Mouse (Mus musculus) regulatory T cell (primary cell): ENCODE results near the gene Fam155a.
"Not testable (repeated sequence)": the region's sequence is repeated elsewhere in the genome, so short reads cannot be mapped to it uniquely, and the experiment has no call there.

Experiments used
- in situ Hi-C: fragments of 300-600 bp; cut with MboI, MseI; formaldehyde crosslinking; loops from one replicate; pipeline ENCODE4 v1.15.1; 2025; ENCODE audit warnings: high pct_unique_total_duplicates

Gene Fam155a

DNA sequence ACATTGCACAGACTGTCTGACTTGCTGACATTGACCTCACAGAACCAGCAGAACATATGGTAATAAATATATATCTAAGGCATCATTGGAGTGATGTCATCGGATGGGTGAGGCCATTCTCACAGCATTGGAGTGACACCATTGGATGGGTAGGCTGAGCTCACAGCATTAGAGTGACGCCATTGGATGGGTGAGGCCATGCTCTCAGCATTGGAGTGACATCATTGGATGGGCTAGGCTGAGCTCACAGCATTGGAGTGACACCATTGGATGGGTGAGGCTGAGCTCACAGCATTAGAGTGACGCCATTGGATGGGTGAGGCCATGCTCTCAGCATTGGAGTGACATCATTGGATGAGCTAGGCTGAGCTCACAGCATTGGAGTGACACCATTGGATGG lies 110.9 kb downstream of the Fam155a start:
- in situ Hi-C loops: not testable (repeated sequence)

DNA sequence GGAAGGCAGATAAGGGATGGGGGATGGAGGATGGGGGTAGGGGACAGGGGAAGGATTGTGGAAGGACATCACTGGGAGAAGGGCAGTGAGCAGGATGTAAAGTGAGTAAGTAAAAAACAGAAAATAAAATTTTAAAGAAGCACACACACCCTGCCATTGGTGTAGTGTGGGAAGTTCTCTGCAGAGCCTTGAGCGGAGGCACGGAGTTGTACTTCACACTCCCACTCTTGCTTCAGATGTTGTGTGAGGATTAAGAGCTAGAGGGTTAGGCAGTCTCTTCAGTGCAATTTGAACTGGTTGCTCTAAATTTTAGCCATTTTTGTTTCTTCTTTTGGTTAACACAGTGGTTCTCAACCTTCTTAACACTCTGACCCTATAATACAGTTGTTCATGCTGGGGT lies 114.1 kb downstream of the Fam155a start:
- in situ Hi-C loops: no loop called here

DNA sequence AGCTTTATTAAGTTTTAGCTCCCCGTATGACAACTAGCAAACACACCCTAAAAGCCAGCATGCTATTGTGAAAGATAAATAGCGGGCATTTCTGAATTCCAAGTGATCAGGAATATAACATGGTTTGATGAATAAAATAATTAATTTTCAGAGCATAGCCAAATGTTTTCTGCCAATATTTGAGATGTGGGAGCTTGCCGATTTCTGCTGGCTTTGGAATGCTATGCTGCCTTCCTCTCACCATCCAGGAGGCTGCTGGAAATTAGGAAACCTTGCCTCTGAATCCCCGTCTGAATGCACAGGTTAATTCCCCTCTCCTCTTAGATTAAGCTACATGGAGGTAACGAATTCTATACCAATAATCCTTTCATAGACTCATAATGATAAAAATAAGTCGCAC lies 116.1 kb downstream of the Fam155a start:
- in situ Hi-C loops: no loop called here

DNA sequence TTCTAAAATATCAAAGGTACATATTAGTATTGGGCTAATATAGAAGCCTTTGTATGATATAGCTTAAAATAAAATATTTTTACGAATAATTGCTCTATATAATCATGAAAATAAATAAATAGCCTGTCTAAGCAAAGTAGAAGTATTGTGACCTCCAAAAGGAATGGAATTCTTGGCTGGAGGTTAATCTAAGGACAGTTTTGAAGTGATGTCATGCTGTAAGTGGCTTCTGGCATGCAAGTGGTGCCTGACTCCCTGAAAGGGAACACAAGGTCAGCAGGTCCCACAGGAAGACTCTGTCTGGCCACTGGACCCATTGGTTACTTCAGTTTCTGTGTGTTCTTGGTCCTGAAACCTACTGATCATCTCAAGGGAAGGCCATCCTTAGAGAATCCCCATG lies 117.3 kb downstream of the Fam155a start:
- in situ Hi-C loops: no loop called here

DNA sequence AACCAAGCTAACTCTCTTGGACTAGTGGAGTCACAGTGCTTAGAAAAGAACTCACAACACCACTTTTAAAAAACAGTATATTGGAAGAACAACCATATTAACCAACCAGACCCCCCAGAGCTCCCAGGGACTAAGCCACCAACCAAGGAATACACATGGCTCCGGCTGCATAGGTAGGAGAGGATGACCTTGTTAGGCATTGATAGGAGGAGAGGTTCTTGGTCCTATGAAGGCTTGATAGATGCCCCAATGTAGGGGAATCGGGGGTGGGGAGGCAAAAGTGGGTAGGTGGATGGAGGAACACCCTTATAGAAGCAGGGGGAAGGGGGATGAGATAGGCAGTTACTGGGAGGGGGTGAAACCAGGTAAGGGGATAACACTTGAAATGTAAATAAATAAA lies 132.8 kb downstream of the Fam155a start:
- in situ Hi-C loops: no loop called here

DNA sequence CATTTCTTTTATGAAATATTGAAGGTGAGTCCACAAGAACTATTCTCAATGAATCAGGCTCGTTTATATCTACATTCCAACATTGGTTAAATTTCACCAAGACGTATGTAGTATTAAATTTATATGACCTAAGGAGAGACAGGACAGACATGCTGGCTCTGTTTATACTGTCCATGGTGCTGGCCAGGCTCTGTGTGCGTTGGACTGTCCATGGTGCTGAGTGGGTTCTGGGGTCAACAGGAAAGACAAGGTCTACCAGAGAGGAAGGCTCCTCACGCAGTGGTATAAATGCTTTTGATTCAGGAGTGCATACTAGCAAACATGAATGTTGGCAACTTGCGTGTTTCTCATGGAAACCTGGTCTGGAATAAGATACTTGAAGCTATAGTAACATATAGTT lies 135.7 kb downstream of the Fam155a start:
- in situ Hi-C loops: no loop called here

DNA sequence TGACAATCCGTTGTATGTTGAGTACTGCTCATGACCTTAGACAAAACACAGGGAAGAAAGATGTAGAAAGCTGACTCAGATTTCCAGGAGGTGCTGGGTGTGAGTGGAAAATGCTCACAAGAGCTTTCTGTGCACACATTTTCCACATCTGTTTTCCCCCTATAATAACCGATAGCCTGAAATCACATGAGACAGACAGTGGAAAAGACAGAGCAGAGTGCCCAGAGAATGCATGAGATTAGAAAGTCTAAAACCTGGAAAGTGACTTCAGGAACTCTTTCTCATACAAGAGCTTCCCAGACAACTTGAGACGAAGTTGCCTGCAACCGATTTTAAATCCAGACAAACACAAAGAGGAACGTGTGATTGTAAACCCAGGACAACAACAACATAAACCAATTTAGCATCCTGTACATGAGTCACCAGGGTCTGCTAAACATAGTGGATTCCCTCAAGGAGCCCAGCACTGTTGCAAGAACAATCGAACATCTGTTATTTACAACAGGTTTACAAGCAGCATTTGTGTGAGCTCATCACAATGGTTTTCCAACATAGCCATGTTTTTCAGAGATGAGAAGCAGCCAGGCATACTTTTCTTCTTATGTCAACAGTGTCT lies 163.8 kb downstream of the Fam155a start:
- in situ Hi-C loops: no loop called here

DNA sequence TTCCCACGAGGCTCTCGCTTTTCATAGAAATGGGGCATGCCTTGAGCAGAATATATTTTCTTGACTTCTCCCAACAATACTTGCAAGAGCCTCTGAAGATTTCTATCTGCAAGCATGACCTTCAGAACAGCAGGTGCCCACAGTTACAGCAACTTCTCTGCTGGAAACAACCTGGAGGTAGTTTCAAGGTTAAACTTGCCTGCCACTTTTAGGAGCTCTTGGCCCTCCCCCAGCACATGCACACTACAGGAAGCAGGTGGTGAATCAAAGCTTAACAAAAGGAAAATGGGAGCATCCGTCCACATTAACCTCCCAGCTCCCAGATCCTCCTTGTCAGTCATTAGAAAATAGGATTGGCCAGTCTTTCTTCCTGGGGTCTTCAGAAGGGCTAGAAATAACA lies 175.0 kb downstream of the Fam155a start:
- in situ Hi-C loops: no loop called here

DNA sequence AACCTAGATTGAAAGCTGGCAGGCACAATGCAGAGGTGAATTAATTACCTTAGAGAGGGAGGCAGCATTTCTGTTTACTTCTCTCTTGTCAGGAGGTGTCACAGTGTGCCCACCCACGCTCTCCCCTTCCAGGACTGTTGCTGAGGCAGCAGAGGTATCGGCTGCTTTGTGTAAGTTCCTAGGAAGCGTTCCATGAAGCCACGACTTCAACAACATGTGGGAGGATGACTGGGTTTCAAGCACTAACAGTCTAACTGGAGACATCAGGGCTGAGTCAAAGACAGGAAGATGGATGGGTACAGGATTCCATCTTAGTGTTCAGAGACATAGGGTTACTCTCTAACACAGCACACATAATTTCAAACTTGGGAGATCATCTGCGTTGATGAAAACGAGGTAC lies 189.1 kb downstream of the Fam155a start:
- in situ Hi-C loops: no loop called here

DNA sequence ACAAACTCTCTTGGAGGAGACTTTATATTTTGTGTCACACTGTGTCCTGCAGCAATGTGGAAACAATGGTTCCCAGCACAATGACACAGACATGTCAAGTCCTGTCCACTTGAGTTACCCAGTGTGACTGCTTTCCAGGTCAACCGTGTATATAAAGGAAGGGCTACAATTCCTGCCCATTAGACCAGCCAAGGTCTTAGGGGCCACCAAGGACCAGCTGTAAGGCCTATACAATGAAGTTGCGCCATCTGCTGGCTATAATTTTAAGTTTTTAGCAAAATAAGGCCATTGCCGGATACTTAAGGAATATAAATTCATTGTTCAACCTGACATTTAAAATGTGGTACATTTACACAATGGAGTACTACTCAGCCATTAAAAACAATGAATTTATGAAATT lies 190.8 kb downstream of the Fam155a start:
- in situ Hi-C loops: no loop called here

DNA sequence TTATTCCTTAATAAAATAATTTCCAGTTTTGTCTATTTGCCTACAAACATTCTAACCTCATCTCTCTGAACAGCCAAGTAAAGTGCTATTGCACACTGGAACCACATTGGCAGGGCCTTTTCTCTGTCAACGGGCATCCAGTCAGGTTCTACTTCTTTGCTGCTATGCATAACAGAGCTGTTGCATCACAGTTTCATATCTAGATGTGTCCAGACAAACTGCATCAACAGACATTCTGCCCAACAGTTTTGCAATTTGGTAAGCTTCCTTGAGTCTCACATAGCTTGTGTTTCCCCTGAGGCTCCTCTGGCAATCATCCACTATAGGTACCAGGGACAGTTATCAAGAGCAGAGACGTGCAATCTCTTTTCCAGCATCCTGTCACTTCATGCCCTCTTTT lies 199.0 kb downstream of the Fam155a start:
- in situ Hi-C loops: no loop called here

DNA sequence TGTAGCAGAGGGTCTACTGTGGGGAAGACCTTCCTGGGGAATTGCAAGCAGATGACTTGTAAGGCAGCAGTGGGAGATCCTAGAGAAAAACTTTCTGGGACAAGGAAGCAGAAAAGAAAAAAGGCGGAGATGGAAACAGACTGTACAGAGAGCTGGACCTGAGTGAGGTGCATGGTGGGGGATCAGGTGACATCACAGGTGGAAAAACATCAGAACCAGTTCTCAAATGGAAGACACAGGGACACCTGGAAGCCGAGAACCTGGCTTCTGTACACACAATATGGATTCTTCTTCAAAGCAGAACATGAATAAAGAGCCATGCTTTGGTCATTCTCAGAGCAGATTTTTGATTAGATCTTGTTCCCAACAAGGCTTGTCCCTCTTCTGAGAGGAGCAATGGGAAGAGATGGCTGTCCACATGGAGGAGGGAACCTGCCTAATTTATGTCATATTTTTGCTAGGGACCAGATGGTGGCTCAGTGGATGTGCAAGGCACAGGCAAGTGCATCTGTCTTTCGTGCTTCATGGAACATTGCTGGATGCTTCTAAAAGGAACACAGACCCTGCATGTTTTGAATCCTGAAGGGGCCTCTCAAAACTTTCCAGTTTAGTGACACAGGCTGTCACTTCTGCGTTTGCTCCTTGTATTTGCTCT lies 201.3 kb downstream of the Fam155a start:
- in situ Hi-C loops: no loop called here

DNA sequence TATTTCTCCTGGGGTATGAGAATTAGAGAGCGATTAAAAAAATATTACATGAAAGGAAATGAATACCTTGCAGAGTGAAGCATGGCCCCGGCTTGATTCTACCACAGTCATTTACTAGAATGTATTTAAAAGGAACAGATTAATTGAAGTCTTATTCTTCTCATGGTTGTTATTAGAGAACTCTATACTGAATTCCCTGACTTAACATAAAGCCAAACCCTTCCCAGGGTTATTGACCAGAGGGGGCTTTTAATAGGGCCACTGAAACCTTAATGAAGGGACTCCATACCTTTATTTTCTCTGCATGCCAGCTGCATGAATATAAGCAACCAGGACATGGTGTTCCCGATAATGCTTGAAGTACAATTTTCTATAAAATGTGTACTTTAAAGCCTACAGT lies 221.8 kb downstream of the Fam155a start:
- in situ Hi-C loops: no loop called here

DNA sequence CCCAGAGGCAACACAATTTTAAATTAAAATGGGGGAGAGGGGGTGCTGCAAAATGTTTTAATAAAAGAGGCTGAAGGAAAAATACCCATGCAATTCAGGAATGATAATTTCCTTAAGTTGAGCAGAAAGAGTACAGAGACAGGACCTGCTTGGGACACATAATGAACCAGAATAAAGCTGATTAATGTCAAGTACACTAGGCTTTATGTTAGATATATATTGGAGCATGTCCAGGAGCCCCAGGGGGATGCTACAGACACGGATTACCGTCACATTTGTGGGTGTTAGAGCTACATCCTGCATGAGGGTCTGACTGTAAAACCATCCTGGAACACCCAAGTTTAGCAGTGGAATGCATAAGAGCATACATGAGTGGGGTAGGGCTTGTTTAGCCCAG lies 223.4 kb downstream of the Fam155a start:
- in situ Hi-C loops: no loop called here

DNA sequence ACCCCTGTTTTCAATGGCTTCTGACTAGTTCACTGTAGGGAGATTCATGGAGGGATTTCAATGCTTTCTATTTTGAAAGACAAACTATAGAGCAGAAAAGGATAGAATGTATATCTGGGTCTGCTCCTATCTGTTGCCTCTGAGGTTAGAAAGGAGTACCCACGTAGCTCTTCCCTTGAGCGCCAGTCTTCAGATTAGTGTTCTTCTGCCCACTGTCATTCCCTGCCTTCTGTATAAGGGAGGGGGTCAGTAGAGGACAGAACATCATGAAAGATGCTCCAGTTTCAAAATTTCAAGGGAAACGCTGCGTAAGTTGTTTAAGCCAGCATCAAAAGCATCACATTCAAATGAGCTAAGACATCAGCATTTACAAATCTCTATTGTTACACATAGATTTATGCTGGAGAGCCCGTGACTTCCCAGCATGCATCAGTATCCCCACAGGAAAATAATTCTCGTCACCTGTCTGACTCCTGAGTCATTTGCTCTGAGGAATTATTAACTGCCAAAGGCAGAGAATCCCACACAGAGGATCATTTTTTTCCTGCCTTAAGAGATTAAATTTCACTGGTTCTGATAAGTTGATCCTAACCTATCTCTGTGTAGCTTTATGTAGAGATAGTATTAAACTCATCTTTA lies 223.9 kb downstream of the Fam155a start:
- in situ Hi-C loops: no loop called here

DNA sequence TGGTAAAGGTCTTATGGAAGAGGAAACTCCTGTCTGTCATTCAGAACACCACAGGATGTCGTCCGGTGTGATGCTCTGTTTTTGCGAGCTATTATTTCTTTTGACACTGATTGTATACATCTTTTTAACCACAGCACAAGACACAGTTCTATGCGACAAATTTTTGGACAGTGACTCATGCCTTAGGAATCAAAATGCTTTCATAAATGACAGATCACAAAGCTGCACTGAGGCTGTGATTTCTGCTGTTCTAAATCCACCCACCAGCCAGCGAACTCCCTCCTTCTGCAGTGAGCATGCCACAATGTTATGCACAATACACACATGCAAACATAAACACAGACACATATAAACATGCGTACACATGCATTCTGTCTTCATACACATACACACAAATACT lies 224.5 kb downstream of the Fam155a start:
- in situ Hi-C loops: no loop called here

DNA sequence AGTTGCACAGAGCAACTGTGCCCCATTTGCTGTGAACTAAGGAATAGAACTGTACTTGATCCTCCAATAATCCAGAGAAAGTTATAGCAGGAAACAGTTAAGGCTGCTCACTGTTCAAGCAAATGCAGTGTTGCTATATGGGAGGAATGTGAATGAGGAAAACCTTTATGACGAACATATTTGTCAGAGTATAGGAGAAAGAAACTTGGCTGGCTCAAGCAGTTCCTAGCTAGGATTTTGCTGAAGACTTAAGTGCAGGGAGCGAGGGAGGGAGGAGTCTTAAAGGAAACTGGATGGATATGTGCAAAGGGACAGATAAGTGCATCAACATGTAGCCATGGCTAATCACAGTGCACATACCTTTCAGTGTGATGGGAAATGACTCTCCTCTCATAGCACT lies 225.3 kb downstream of the Fam155a start:
- in situ Hi-C loops: no loop called here

DNA sequence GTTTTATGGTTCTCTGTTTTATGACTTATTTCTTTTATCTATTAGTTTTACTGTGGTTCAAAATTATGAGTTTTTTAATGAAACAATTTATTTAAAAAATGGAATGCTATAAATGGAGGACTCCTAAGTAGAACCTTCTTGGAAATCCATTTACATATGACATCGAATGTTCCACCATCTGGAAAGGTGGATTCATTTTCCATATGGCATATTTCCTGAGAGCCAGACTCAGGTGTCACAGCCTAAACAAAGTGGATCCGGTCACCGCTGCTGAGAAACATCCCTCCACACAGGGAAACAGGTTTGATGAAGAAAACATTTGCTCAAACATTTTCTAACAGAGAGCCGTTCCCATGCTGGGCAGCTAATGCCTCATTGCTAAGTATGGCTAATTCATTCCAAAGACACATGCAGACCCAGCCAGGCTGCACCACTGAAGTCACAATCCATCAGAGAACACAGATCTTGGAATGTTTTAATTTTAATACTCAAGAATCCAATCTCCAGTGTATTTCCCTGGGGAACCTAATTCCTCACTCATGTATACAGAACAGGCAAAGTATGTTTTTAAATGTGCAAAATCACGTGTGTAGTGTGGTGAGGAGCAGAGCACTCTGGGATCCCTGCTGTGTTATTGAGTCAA lies 235.1 kb downstream of the Fam155a start:
- in situ Hi-C loops: no loop called here

DNA sequence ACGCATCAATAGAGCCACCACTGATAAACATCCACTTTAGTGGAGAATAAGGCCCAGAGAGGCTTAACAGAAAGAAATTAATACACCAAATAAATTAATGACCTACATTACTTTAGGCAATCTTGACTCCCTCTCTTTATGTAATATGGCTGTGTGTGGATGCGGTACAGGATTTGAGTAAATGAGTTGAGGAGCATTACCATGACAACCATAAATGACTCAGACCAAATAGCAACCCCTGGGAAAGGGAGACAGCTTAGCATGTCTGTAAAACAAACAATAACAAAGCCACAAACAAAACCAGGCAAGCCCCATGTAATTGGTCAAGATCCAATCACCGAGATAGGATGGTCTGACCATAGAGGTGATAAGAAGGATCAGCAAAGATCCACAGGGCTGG lies 244.4 kb downstream of the Fam155a start:
- in situ Hi-C loops: no loop called here

DNA sequence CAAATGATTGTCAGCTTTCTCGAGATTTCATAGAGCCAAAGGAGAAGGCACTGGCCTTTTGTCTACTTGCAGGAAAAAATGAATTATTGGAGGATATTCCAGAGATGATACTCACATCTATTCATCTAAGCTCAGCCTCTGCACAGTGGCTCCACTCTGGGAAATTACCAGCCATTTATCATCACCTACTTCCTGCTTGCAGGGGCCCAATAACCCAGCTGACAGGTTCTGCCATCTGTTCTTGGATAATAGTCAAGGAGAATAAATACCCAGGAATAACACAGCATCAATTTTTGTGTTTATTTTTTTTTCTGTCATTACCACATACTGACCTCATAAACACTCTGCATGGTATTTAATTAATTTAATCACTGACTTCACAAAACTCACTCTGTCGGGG lies 249.4 kb downstream of the Fam155a start:
- in situ Hi-C loops: no loop called here

DNA sequence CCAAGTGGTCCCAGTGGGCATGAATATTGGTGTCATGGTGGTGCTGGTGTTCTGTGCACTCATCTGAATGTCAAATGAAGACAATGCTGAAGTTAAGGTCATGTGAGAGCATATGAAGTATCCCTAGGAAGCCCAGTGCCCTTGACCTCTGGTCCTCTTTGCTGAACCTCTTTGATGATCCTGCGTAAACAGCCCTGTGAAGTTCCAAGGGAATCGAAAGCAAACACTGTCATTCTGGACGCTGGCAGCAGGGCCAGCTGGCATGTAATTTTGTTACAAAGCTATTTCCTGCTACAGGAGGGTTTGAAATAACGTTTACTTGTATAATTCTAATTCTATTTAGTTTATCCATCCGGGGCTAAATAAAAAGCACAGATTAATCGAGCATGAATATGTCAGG lies 270.2 kb downstream of the Fam155a start:
- in situ Hi-C loops: no loop called here

DNA sequence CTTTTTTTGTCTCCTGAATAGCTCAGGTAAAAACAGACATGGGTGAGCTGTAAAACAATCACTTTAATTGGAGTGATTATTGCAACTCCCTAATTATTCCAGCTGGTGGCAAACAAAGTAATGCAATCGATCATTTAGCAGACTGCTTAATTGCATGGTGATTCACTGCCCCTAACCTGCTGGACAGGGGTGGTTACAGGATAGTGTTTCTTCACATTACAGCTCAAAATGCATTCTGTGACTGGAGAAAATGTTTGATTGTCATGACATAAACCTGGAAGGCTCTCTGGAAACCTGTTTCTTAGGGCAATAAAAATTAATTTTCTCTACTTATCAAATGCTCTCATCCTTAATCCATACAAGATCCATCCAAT lies 276.7 kb downstream of the Fam155a start:
- in situ Hi-C loops: no loop called here
